Mouse (Mus musculus) layer of hippocampus, adult 9-11 months (tissue): Measurements from ENCODE around the gene Sin3a.
A peak's percentile ranks its signal among the peaks of the same experiment; 100 is the strongest.

Experiments used
- DNase-seq: peaks from one replicate; pipeline ENCODE4 v3.0.0; 2022

Sin3a gene

DNA sequence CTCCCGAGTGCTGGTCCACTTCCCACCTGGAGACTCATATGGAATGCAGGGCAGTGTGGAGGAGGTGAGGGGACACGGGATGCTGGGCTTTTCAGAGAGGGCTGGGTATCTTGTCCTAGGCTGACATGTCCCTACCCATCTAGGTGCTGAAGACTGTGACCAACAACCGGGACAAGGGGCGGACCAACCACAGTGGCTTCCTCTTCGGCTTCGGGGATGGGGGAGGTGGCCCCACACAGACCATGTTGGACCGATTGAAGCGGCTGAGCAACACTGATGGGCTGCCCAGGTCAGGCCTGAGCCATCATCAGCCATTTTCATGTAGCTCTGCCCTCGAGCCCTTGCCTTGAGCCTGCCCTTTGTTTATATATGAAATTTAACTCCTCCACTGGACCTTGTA lies 65.9 kb downstream of the Sin3a start:
- no peak for DNase-seq

DNA sequence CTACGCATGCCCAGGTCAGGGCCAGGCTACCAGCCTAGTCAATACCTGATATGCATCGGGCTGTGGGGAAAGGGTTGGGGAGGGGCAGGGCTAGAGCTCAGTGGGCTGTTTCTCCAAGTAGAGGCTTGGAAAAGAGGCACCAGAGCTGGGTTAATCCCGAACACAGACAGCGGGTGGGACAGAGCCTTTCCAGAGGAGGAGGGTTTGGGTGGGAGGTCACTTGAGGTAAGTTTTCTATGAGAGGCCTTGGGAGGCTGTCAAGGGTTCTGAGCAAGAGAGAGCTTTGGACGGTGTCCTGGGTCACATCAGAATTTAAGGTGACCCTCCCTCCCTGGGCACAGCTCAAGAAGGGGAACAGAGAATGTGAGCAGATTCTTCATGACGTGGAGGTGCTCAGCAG lies 66.7 kb downstream of the Sin3a start:
- DNase-seq = no peak

DNA sequence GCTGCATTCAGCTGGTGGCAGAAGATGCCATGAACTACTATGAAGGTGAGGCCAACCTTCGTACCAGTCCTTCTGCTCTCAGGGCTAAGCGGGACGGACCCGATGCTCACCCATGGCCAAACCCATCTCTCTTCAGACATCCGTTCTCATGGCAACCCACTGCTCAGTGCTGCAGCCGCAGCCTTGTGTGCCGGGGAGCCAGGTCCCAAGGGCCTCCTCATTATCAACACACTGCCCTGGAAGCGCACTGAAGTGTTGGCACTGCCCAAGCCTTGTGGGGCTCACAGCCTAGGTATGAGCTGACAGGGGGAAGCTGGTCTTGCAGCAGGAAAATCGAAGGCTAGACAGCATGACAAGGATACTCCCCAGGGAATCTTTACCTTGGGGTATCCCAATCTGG lies 67.3 kb downstream of the Sin3a start:
- no peak for DNase-seq

DNA sequence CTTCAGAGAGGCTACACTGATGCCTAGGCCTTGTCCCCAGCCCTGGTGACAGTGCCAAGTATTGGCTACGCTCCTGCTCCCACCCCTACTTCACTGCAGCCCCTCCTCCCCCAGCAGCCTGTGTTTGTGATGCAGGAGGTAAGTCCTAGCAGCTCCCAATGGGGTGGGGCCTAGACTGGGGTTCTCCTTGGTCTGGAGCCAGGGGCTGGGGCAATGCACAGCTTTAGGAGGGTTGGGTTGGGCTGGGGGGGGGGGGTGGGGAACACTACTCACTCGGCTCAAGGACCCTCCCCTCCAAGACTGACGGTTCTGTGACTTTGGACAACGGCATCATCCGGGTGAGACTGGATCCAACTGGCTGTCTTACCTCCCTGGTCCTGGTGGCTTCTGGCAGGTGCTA lies 67.7 kb downstream of the Sin3a start:
- no peak for DNase-seq

DNA sequence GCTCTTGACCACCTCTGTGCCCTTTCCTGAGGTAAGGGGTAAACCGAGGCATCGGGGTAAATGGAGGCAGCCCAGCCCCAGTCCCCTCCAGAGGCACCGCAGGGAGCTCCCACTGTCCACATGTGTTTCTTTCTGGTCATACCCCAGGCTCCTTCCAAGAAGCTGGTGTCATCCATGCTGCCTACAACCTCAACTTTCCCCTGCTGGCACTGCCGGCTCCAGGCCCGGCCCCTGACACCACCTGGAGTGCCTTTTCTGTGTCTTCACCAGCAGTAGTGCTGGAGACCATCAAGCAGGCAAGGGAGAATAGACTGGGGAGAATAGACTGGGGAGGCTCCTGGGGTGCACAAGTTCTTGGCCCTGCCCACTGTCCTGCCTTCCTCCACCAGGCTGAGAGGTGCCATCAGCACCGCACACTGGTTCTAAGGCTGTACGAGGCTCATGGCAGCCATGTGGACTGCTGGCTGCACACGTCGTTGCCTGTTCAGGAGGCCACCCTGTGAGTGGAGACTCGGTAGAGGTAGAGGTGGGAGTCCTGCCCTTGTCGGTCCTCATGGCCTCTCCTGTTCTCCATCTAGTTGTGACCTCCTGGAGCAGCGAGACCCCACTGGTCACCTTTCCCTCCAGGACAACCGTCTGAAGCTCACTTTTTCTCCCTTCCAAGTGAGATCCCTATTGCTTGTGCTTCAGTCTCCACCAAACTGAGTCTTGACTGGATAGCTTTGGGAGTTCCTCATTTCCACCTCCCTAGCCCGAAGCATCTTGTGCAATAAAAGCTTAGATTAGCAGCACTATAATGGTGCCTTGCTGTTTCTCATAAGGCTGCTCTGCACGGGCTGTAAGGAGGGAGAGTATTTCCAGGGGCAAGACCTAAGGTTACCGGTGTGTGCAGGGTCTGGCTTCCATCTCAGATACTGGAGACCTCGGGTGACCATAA lies 69.8 kb downstream of the Sin3a start:
- no peak for DNase-seq

DNA sequence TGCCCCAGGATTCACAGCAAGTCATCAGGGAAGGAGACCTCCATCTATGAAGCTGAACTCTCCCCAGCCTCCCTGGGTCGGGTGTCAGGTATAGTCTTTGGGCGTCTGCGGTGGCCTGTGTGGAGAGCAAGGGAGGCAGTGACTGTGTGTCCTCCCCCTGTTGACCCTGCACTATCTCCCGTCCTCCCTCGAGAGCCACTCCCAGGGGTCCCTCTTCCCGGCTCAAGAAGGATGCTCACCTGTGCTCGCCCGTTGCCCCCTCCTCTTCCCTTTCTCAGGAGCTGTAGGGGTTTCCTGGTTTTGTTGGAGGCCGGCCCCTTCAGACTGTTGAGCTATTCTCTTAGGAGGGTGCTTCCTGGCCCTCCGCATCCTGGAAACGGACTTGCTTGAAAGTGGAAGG lies 71.4 kb downstream of the Sin3a start:
- no peak for DNase-seq

GRCm38 (mm10) chr9:57144830-57145229 lies 73.0 kb downstream of the Sin3a start:
- DNase-seq = no peak

GRCm38 (mm10) chr9:57146451-57147066 lies 74.7 kb downstream of the Sin3a start:
- no peak for DNase-seq

GRCm38 (mm10) chr9:57147205-57148143 lies 75.6 kb downstream of the Sin3a start:
- DNase-seq = no peak

- DNase-seq = peak; percentile 97
Measured at GRCm38 (mm10) chr9:57148144-57148878, 76.5 kb downstream of the Sin3a start, which contains the start of gene Neil1. Neil1 (minus strand) TSS chr9:57148305.

- DNase-seq = no peak
Measured at GRCm38 (mm10) chr9:57149021-57149420, 77.2 kb downstream of the Sin3a start.

- no peak for DNase-seq
Measured at GRCm38 (mm10) chr9:57150192-57150591, 78.4 kb downstream of the Sin3a start.

GRCm38 (mm10) chr9:57152331-57152730 lies 80.5 kb downstream of the Sin3a start:
- DNase-seq = no peak

GRCm38 (mm10) chr9:57156383-57156782 lies 84.5 kb downstream of the Sin3a start:
- DNase-seq = no peak

DNA sequence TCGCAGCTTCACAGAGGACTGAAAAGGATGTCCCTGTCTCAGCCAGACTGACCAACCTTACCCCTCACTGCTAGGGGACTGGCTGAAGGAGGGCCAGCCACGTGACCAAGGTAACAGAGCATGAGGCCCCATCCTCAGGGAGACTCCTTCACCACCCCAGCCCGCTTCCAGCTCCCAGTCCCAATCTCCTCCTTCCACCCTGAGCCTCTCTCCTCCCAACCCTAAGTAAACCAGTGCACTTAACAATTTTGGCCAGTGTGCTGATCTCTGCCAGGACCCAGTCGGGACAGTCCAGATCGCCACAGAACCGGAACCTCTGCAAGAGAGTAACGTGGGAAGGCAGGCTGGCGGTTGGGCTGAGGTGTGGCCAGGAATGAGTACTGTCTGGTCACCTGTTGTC lies 85.0 kb downstream of the Sin3a start:
- DNase-seq = no peak

GRCm38 (mm10) chr9:57157499-57157898 lies 85.7 kb downstream of the Sin3a start:
- DNase-seq = no peak

DNA sequence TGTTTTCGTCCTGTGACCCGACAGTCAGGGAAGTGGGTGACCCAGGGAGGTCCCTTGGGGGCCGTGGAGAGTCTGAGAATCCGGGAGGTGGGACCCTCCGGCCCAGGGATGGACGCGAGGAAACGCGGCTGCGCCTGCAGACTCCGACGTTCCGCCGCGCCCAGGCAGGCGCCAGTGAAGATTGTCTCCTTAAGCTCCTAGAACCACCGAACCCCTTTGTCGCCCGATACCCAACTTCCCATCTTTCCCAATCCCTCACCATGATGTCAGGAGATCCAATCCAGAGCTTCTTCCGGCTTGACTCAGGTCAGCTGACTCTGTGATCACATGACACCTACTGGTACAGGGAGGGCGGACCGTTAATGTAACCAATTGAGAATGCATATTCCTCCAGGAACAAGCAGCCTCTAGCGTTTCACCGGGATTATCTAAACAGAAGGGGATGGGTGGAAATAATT lies 86.2 kb downstream of the Sin3a start, which contains the start of gene Commd4:
Gene Commd4, minus strand, starts transcription at position 319 of the 458 bp plus-strand sequence.
- peak; percentile 98 for DNase-seq

GRCm38 (mm10) chr9:57158506-57158905 lies 86.7 kb downstream of the Sin3a start:
- DNase-seq = no peak

DNA sequence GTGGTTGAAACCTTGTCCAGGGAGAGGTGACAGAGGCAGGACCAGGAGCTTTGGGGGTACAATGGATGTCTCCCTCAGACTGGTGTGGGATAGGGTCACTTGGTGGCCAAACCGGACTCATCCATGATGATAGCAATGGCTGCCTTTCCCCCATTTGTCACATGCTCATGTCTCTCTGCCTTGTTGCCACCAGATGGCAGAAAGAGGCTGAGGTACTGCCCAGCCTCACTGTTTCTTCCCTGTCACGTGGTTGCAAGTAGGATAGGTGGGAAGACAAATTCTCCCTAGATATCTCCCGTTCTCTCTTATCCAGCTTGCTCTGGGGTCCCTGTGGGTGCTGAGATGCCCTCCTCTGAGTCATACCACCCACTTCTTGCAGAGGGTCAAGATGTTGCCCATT lies 90.7 kb downstream of the Sin3a start:
- DNase-seq = no peak

DNA sequence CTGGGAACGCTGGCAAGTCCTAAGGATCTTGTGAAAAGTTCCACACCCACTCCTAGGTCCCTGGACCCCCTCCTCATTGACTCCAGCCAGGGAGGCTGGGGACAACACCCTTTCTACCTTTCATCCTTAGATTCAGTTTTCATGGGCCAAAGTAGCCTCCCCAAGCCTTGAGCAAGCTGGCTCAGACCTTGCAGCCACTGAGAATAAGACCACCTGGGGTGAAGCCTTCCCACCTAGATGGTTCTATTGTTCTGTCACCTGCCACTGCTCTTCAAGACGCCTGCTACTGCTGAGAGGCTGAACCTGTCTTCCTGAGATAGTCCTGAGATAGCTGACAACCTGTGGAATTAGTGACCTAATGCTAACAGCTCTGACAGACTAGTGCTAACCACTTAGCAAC lies 91.3 kb downstream of the Sin3a start:
- no peak for DNase-seq

DNA sequence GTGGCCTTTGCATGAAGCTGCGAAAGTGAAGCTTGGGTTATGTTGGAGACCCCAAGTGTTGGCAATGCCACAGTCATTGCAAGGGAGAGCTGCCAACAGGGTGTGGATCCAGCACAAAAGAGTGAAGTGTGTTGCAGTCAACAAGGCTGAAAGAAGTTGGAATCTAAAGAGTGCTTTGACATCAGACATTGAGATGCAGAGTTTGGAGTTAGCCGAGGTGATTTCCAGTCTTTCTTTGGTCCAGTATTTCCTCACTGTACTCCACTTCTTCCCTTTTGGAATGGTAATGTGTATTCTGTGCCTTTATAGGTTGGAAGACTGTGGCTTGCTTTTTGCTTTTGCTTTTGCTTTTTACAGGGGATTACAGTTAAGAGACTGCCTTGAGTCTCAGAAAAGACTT lies 94.3 kb downstream of the Sin3a start:
- DNase-seq = no peak

DNA sequence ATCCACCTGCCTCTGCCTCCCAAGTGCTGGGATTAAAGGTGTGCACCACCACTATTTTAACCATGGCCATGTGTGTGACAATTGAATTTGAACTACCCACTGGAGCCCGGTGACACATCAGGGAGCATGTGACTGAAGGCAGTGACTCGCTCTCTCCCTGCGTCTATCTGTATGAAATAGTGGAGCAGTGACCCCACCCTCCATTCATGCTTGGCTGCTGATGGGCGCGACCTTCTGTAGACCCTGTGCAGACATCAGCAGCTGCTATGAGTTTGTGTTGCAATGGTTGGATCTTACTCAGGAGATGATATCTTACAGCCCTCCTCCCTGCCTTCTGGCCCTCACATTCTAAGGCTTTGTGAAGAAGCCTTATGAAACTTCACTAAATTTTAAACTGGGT lies 96.6 kb downstream of the Sin3a start:
- no peak for DNase-seq
